Mouse (Mus musculus): ENCODE measurements at regions not wholly inside any gene's neighbourhood (a gene's known extent, or its start where the extent isn't known, plus 50 kb on each side); places are given as distances from the start of the nearest gene placed in this dataset.
A peak's percentile ranks its signal among the peaks of the same experiment; 100 is the strongest.

GRCm38 (mm10) chr5:28704359-28704758, 237.3 kb upstream of the Shh start:
- TF ChIP-seq CTCF (conservative IDR thresholded peaks at IDR 0.05; ENCODE audit: insufficient read depth, insufficient read length, low read depth, low read length): no peak
- TF ChIP-seq POLR2A (IDR thresholded peaks at IDR 0.05; ENCODE audit: low read depth, low read length): no peak
- no peak for DNase-seq
- no peaks in the 10 kb centered on the region for H3K36me3 ChIP-seq (ENCODE audit: control insufficient read depth, insufficient read depth, low read length)
- WGBS: 86% methylated on average over 1 of the region's 1 CpGs
- no peak overlapping the region for H3K4me3 ChIP-seq (ENCODE audit: insufficient read depth, low read depth, low read length)
- H3K27me3 ChIP-seq (replicated peaks; ENCODE audit: control insufficient read depth, insufficient read depth, low read length): no peaks in the 10 kb centered on the region
- H3K4me1 ChIP-seq (ENCODE audit: control insufficient read depth, insufficient read depth, low read length): no peaks in the 10 kb centered on the region
- no peak overlapping the region for H3K27ac ChIP-seq (ENCODE audit: insufficient read depth, low read depth, low read length)

- Histone ChIP-seq H3K27me3 (replicated peaks; ENCODE audit: control insufficient read depth, insufficient read depth, low read length) (no peaks in the 10 kb centered on the region), H3K27ac (ENCODE audit: insufficient read depth, low read depth, low read length) (no peak overlapping the region)
- WGBS: 59% methylated on average over 3 of the region's 3 CpGs
Observed at GRCm38 (mm10) chr5:28696966-28697365, 229.9 kb upstream of the Shh start.

GRCm38 (mm10) chr5:28690110-28690509, 223.1 kb upstream of the Shh start:
- Histone ChIP-seq H3K4me3 (ENCODE audit: insufficient read depth, low read depth, low read length) (no peak overlapping the region), H3K27me3 (replicated peaks; ENCODE audit: control insufficient read depth, insufficient read depth, low read length) (no peaks in the 10 kb centered on the region), H3K27ac (ENCODE audit: insufficient read depth, low read depth, low read length) (no peak overlapping the region), H3K4me1 (ENCODE audit: control insufficient read depth, insufficient read depth, low read length) (no peaks in the 10 kb centered on the region), H3K36me3 (ENCODE audit: control insufficient read depth, insufficient read depth, low read length) (no peaks in the 10 kb centered on the region)
- WGBS: 73% methylated on average over 6 of the region's 6 CpGs
- TF ChIP-seq POLR2A (IDR thresholded peaks at IDR 0.05; ENCODE audit: low read depth, low read length) (no peak), CTCF (conservative IDR thresholded peaks at IDR 0.05; ENCODE audit: insufficient read depth, insufficient read length, low read depth, low read length) (no peak)
- no peak for DNase-seq

More at GRCm38 (mm10) chr5:28696966-28697365, 229.9 kb upstream of the Shh start:
- DNase-seq: no peak
- TF ChIP-seq POLR2A (IDR thresholded peaks at IDR 0.05; ENCODE audit: low read depth, low read length): no peak
- no peak for TF ChIP-seq CTCF (conservative IDR thresholded peaks at IDR 0.05; ENCODE audit: insufficient read depth, insufficient read length, low read depth, low read length)
- Histone ChIP-seq H3K4me1 (ENCODE audit: control insufficient read depth, insufficient read depth, low read length) (no peaks in the 10 kb centered on the region), H3K4me3 (ENCODE audit: insufficient read depth, low read depth, low read length) (no peak overlapping the region), H3K36me3 (ENCODE audit: control insufficient read depth, insufficient read depth, low read length) (no peaks in the 10 kb centered on the region)

GRCm38 (mm10) chr5:28689651-28690050, 222.6 kb upstream of the Shh start:
- Histone ChIP-seq H3K27ac (ENCODE audit: insufficient read depth, low read depth, low read length) (no peak overlapping the region), H3K4me3 (ENCODE audit: insufficient read depth, low read depth, low read length) (no peak overlapping the region), H3K27me3 (replicated peaks; ENCODE audit: control insufficient read depth, insufficient read depth, low read length) (no peaks in the 10 kb centered on the region), H3K36me3 (ENCODE audit: control insufficient read depth, insufficient read depth, low read length) (no peaks in the 10 kb centered on the region), H3K4me1 (ENCODE audit: control insufficient read depth, insufficient read depth, low read length) (no peaks in the 10 kb centered on the region)
- peak; percentile 4 for DNase-seq
- 42% methylated on average over 2 of the region's 2 CpGs for WGBS
- TF ChIP-seq CTCF (conservative IDR thresholded peaks at IDR 0.05; ENCODE audit: insufficient read depth, insufficient read length, low read depth, low read length) (no peak), POLR2A (IDR thresholded peaks at IDR 0.05; ENCODE audit: low read depth, low read length) (no peak)

GRCm38 (mm10) chr5:28689136-28689535, 222.1 kb upstream of the Shh start:
- WGBS: 57% methylated on average over 3 of the region's 3 CpGs
- DNase-seq: no peak
- no peaks in the 10 kb centered on the region for H3K27me3 ChIP-seq (replicated peaks; ENCODE audit: control insufficient read depth, insufficient read depth, low read length)
- no peaks in the 10 kb centered on the region for H3K36me3 ChIP-seq (ENCODE audit: control insufficient read depth, insufficient read depth, low read length)
- no peaks in the 10 kb centered on the region for H3K4me1 ChIP-seq (ENCODE audit: control insufficient read depth, insufficient read depth, low read length)
- no peak overlapping the region for H3K27ac ChIP-seq (ENCODE audit: insufficient read depth, low read depth, low read length)
- H3K4me3 ChIP-seq (ENCODE audit: insufficient read depth, low read depth, low read length): no peak overlapping the region
- TF ChIP-seq POLR2A (IDR thresholded peaks at IDR 0.05; ENCODE audit: low read depth, low read length): no peak
- TF ChIP-seq CTCF (conservative IDR thresholded peaks at IDR 0.05; ENCODE audit: insufficient read depth, insufficient read length, low read depth, low read length): no peak

GRCm38 (mm10) chr5:28682821-28683220, 215.8 kb upstream of the Shh start:
- H3K36me3 ChIP-seq (ENCODE audit: control insufficient read depth, insufficient read depth, low read length): no peaks in the 10 kb centered on the region
- no peak for DNase-seq
- TF ChIP-seq POLR2A (IDR thresholded peaks at IDR 0.05; ENCODE audit: low read depth, low read length) (no peak), CTCF (conservative IDR thresholded peaks at IDR 0.05; ENCODE audit: insufficient read depth, insufficient read length, low read depth, low read length) (no peak)
- H3K27me3 ChIP-seq (replicated peaks; ENCODE audit: control insufficient read depth, insufficient read depth, low read length): no peaks in the 10 kb centered on the region
- H3K4me3 ChIP-seq (ENCODE audit: insufficient read depth, low read depth, low read length): no peak overlapping the region
- 64% methylated on average over 6 of the region's 6 CpGs for WGBS
- no peak overlapping the region for H3K27ac ChIP-seq (ENCODE audit: insufficient read depth, low read depth, low read length)
- no peaks in the 10 kb centered on the region for H3K4me1 ChIP-seq (ENCODE audit: control insufficient read depth, insufficient read depth, low read length)

- 93% methylated on average over 1 of the region's 1 CpGs for WGBS
- H3K27me3 ChIP-seq (replicated peaks; ENCODE audit: control insufficient read depth, insufficient read depth, low read length): no peaks in the 10 kb centered on the region
- TF ChIP-seq POLR2A (IDR thresholded peaks at IDR 0.05; ENCODE audit: low read depth, low read length) (no peak), CTCF (conservative IDR thresholded peaks at IDR 0.05; ENCODE audit: insufficient read depth, insufficient read length, low read depth, low read length) (no peak)
Observed at GRCm38 (mm10) chr5:28680311-28680710, 213.3 kb upstream of the Shh start.

GRCm38 (mm10) chr5:28679761-28680160, 212.7 kb upstream of the Shh start:
- Histone ChIP-seq H3K27me3 (replicated peaks; ENCODE audit: control insufficient read depth, insufficient read depth, low read length) (no peaks in the 10 kb centered on the region), H3K27ac (ENCODE audit: insufficient read depth, low read depth, low read length) (no peak overlapping the region), H3K4me3 (ENCODE audit: insufficient read depth, low read depth, low read length) (no peak overlapping the region), H3K36me3 (ENCODE audit: control insufficient read depth, insufficient read depth, low read length) (no peaks in the 10 kb centered on the region), H3K4me1 (ENCODE audit: control insufficient read depth, insufficient read depth, low read length) (no peaks in the 10 kb centered on the region)
- no peak for DNase-seq
- WGBS: 66% methylated on average over 1 of the region's 1 CpGs
- TF ChIP-seq POLR2A (IDR thresholded peaks at IDR 0.05; ENCODE audit: low read depth, low read length): no peak
- TF ChIP-seq CTCF (conservative IDR thresholded peaks at IDR 0.05; ENCODE audit: insufficient read depth, insufficient read length, low read depth, low read length): no peak

More at GRCm38 (mm10) chr5:28680311-28680710, 213.3 kb upstream of the Shh start:
- H3K36me3 ChIP-seq (ENCODE audit: control insufficient read depth, insufficient read depth, low read length): no peaks in the 10 kb centered on the region
- H3K4me3 ChIP-seq (ENCODE audit: insufficient read depth, low read depth, low read length): no peak overlapping the region
- H3K27ac ChIP-seq (ENCODE audit: insufficient read depth, low read depth, low read length): no peak overlapping the region
- H3K4me1 ChIP-seq (ENCODE audit: control insufficient read depth, insufficient read depth, low read length): no peaks in the 10 kb centered on the region
- no peak for DNase-seq
